Mouse (Mus musculus) effector memory CD4-positive, alpha-beta T cell, adult 5 months (primary cell): ENCODE data around the gene Rflna. TPM values are rescaled to one million over a fixed set of nuclear protein-coding genes. Genes with fewer than 3 reads are reported as not detected.

Experiments
- polyA plus RNA-seq: library from polyadenylated mRNA; unstranded; fragments of 100-300 nt; shearing (Covaris generic); gene quantifications from one replicate; pipeline ENCODE4 v1.2.1, GENCODE M21; 2017

The Rflna gene
- 0.41 TPM for polyA plus RNA-seq

GRCm38 (mm10) chr5:125002969-125003872 is at the start of gene Rflna:
Rflna (plus strand) TSS chr5:125003221.

Other genes starting within 250 kb of the Rflna start
- 38.4 TPM for gene Ccdc92, start 140.8 kb upstream of the Rflna start, polyA plus RNA-seq
- gene Zfp664, start 140.5 kb upstream of the Rflna start, polyA plus RNA-seq, result 39.3 TPM
- gene Ncor2, start 176.0 kb downstream of the Rflna start, polyA plus RNA-seq, result 22.5 TPM